Mouse (Mus musculus) thymus, postnatal 14 days (tissue): Measurements from ENCODE around the gene Kcnf1.

Experiments used
- DNase-seq: peaks from one replicate; pipeline ENCODE4 v3.0.0; 2021

The Kcnf1 gene

GRCm38 (mm10) chr12:17157558-17157957 lies 19.1 kb downstream of the Kcnf1 start:
- DNase-seq: no peak

- DNase-seq: no peak
Measured at GRCm38 (mm10) chr12:17155781-17156180, 20.9 kb downstream of the Kcnf1 start.

GRCm38 (mm10) chr12:17152840-17153239 lies 23.8 kb downstream of the Kcnf1 start:
- DNase-seq: no peak

- no peak for DNase-seq
Measured at GRCm38 (mm10) chr12:17148920-17149319, 27.8 kb downstream of the Kcnf1 start.

GRCm38 (mm10) chr12:17141791-17142190 lies 34.9 kb downstream of the Kcnf1 start:
- DNase-seq: no peak

- DNase-seq: no peak
Measured at GRCm38 (mm10) chr12:17140436-17140835, 36.3 kb downstream of the Kcnf1 start.

GRCm38 (mm10) chr12:17134546-17135096 lies 42.1 kb downstream of the Kcnf1 start:
- no peak for DNase-seq

- no peak for DNase-seq
Measured at GRCm38 (mm10) chr12:17132243-17132642, 44.4 kb downstream of the Kcnf1 start.

- DNase-seq: no peak
Measured at GRCm38 (mm10) chr12:17131563-17131962, 45.1 kb downstream of the Kcnf1 start.

GRCm38 (mm10) chr12:17122881-17123280 lies 53.8 kb downstream of the Kcnf1 start:
- DNase-seq: peak; percentile 10
